Mouse (Mus musculus) thymus, adult 18-20 months (tissue): ENCODE measurements around the gene Cntn4.

Experiments
- DNase-seq, 2 experiments: peaks; one replicate each; pipeline ENCODE4 v3.0.0; 2022; ENCODE audit warnings: mixed read lengths in 2 of 2

Gene Cntn4

DNA sequence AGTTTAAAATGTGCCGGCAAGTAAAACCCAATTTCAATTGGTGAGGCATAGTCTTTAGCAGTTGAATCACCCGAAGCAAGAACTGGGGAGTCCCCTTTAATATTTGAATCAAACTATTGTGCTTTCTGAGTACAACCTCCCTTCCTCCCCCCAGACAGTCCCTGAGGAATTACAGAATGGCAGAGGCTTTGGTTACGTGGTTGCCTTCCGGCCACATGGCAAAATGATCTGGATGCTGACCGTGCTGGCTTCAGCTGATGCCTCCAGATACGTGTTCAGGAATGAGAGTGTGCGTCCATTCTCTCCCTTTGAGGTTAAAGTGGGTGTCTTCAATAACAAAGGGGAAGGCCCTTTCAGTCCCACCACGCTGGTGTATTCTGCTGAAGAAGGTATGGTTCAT lies 998.1 kb downstream of the Cntn4 start:
- no peak for DNase-seq

DNA sequence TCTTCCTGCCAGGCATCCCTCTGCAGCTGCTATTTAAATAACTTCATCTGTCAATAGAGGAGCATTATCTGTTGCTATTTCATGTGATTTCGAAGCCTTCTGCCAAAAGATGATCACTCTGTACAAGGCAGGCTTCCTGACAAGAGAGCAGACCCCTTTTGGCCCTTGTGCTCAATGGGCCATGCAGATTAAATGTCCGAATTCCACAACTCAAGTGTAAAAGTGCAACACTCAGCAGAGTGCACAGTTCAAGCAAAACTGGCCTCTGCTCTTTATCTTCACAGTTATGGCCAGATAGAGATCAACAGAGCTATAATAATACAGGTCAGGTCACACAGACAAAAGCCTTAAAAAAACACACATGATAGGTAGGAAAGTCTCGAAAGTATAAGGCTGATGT lies 1024.5 kb downstream of the Cntn4 start:
- no peak for DNase-seq

DNA sequence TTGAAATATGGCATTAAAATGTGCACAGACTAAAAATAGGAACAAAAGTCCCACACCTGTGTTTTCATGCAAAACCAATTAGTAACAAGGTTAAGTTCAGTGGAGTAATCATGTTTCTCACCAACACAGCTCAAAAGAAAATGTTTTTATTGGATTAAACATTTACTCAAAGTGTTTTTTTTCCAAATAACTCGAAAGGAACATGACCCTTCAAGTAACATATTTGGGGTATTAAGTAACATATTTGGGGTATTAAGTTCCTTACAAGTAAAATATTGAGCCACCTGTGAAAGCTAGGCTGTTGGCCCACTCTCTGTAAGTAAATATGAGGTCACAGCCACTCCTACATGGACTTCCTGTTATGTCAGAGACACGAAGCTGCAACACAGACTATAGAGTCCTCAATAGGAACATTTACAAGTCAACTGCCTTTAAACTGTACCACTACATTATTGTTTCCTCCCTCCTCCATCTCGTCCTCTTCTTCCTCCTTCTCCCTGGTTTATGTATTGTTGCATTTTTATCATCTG lies 1028.1 kb downstream of the Cntn4 start:
- no peak for DNase-seq

DNA sequence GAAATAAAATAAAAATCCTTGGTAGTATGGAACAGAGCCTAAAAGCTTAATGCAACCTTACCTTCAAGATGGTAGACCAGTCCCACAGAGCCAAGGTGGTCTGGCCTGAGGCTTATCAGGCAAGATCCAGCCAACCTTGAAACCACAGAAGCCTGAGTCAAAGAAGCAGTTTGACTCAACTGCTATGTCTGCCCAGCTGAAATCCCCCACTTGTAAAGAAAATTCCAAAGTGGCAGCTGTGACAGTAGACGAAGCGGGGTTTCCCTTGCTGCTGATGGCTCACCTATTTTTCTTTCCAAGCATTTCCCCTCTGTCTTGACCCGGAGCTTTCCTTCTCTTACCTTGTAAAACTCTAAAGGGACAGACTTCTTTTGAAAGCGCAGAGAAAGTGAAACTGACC lies 1048.2 kb downstream of the Cntn4 start:
- no peak for DNase-seq

DNA sequence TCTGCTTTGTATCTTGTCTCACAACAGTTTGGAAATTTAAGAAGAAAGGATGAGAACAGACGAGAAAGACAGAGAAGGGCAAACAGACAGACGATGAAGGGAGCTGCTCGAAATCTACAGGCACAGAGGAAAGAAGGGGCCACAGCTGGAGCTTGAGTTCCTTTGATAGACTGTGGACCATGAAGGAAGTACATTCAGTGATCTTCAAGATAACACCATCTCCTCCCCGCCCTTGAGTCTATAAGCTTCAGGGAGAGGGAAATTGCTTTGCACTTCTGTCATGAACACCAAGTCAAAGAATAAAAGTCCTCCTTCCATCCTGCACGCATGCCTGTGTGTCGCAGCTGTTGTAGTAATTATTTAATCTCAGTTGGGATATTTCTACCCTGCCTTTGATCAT lies 1048.6 kb downstream of the Cntn4 start:
- DNase-seq, result no peak

DNA sequence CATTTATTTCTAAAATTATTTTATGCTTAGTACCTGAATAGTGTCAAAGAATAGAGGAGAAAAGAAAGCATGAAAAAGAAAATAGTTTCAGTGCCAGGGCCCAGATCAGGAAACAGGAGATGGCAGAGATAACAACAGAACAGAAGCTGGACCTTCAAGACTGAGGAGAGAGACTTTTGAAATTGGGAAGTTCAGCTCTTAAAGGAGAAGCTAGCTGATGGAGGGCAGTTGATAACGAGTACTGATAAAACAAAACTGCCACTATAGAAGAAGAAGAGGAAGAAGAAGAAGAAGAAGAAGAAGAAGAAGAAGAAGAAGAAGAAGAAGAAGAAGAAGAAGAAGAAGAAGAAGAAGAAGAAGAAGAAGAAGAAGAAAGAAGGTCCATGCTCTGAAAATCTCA lies 1050.2 kb downstream of the Cntn4 start:
- DNase-seq, result no peak

DNA sequence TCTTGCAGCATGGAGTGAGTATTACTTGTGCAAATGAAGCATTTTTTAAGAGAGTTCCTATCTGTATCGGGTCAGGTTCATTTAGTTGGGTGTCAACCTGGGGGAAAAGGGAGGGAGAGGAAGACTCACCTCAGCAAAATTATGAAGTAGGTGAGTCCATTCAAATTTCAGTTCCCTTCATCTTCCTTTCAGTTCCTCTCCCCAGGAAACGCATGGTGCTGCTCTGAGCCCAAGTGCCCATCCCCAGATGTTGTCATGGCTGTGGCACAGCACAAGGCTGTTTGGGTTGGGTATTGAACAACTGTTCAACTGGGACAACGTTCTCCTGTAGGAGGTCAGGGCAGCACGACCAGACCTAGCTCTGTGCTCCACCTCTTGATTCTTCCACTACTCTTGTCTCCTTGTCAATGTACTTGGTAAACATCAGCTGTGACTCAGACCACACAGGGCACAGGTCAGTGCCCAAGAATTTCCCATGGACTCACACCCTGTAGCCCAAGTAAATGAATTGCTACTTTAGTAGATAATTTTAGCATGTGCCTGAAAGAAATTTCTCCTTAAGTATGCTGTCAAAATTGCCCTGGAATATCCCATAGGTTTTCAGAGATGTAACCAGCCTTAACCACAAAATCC lies 1052.3 kb downstream of the Cntn4 start:
- no peak for DNase-seq

DNA sequence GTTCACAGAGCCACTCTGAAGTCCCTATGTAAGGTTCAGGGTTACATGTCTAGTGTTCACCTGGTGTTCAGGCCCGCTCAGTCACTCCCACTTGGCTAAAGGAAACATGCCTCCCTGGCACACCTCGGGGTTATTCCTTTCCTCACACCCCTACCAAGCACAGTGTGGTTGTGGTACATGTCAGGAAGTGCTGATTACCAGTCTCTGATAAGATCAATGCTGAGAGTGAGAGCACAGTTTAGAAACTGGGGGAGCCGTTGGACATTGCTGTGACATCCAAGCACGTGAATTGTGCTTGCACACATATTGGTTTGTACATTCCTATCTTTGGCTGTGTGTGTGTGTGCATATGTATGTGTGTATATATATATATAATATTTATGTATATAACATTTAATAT lies 1055.1 kb downstream of the Cntn4 start:
- DNase-seq, result no peak

DNA sequence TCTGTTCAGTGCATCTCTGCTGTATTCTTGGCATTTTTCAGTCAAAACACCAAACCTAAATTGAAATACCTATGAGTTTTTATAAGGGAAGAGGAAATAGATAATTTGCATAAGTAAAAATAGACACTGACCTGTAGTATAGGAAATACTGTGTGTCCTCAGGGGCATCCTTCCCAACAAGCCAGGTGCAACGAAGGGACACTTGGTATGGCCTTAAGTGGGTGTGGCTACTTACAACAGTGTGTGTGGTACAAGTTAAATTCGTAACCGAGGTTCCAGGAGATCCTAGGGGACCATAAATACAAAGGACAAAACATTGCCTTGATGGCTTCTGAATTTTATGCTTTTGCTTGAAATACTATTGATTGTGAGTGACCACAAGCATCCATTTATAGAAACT lies 1060.8 kb downstream of the Cntn4 start:
- no peak for DNase-seq

DNA sequence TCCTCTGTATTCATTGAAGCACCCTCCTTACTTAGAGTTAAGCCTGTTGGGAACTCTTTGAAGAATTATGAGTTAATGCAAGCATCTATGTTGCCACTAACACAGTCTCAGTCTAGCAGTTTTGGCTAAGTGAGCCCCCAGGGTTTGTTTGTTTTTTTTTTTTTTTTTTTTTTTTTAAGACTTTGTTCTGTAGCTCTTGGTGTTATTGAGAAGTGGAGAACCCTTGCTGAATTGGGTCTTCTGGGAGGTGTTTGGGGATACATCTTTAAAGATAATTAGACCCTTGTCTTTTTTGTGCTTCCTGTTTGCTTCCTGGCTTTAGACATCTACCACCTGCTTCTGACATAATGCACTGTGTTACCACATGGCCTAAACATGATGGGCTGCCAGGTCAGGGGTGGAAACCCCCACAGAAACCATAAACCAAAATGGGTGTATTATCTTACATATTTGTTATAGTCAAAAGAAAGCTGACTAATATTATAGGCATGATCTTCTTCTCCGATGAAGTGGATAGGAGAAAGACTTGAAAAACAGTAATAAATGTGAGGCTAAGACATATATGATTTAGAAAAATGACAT lies 1062.9 kb downstream of the Cntn4 start:
- DNase-seq, result no peak

DNA sequence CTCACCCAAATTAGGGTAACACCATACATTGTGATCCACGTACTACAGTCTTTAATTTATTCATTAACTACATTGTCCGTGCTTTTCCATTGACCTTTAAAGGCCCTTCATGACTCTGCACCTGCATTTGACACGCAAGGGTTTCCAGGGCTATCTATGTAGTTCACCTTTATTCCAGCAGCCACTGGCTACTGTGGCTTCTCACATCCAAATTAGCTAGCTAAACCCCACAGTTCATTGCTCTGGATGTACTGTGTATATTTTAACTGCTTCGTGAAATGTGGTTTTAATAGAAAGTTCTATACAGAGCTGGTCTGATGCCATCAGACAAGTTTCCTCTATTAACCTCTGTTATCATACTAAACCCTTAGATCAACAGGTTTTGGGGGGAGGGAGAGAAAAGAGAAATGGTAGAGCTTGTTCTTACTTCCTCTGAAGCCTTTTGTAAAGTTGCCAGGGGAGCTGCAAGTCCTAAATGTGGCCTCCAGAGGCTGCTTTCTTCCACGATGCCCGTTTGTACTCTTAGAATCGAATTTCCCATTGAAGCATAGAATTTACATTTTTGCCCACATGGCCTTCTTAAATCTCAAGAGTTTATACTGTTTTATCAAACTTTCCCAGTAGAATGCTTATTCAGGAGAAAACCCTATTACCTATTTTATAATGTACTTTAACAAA lies 1066.2 kb downstream of the Cntn4 start:
- no peak for DNase-seq

DNA sequence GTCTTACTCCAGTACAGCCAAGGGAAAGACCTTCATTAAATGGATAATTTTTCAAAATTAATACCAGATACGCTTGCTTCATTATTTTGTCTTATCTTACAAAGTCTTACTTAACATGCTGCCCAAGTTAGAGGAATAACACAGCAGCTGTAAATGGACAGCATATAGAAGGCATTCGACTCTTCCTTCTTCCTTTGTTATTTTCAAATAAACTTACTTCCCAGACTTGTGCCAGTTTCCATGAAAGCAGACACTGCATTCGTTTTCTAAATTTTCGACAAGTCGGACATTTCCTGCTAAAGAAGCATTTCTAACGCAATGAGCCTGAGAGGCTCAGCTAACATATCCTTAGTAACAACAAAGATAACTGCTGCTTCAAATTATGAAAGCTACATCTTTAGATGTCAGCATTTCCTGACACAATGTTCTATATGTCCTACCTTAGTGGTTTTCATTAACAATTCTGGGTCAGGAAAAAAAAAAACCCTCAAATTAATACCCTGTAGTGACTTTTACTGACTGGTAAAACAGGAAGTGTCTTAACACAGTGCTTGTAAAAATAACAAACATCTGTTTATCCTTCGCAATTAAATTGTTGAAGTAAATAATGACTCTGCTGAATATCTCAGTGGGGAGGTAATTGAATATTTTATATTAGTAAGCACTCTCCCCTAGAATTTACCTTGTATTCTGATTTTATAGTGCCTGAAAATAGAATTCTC lies 1068.4 kb downstream of the Cntn4 start:
- no peak for DNase-seq

DNA sequence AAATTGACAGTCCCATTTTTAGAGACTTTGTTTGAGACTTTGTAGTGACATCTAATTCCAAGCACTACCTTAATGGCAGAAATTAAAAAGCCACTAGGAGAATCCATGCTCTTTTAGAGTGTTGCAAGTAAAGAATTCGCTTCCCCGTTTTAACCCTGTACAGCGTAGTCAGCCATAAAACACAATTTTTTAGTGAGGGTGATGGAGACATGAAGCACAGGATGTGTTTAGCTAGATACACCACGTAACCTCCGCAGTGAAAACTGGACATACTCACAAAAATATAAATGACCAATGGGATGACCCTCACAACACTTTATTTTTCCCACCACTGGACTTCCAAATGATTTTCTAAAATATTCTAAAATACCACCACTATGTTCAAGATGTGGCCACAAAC lies 1069.8 kb downstream of the Cntn4 start:
- DNase-seq, result no peak

DNA sequence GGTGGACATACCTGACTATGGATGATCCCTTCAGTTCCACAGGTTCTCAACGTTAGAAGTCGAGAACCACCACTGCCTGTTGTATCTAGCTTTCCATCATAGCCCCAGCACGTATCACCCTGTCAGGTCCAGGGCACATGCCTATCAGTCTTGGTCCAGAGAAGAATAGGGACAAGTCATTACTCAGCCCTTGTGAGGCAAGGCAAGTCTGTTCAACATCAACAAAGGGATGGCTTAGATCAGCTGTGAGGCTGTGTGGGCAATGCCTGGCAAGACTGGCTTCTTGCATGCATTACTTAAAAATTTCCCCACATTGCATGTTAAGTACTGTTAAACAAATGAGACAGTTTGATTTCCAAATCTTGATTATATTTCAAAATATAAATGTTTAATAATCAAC lies 1070.3 kb downstream of the Cntn4 start:
- DNase-seq, result no peak
